Mouse (Mus musculus): ENCODE data around the gene Capg.

DNA sequence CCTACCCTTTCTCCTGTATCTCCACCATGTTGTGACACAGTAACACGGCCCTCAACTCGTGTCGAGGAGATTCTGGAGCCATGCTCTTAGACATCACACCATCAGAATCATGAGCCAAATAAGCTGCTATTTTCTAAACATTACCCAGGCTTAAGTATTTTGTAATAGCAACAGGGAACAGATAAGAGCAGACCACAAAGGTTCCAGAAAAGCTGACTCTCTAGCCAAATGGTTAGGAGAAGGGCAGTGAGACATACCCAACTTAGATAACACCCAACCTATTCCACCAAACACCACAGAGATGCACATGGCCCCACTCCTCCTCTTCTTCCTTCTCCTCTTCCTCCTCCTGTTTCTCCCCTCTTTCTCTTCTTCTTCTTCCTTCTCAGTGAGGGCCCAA lies 31.9 kb downstream of the Capg start:
- TF ChIP-seq CTCF (IDR thresholded peaks at IDR 0.05 in 2 of 3, conservative IDR thresholded peaks at IDR 0.05 in 1 of 3; ENCODE audit: control insufficient read depth in 1 of 3, insufficient read depth in 1 of 3, low read depth in 2 of 3, low read length in 3 of 3, poor library complexity in 1 of 3, severe bottlenecking in 1 of 3) (no peak), ZMIZ1 (IDR thresholded peaks at IDR 0.05; ENCODE audit: low read depth, low read length) (no peak), MAFK (IDR thresholded peaks at IDR 0.05; ENCODE audit: borderline replicate concordance, low read depth, low read length) (no peak), RAD21 (IDR thresholded peaks at IDR 0.05; ENCODE audit: low read depth, low read length) (no peak), GATA1 (IDR thresholded peaks at IDR 0.05; ENCODE audit: low read depth, low read length) (no peak), USF1 (IDR thresholded peaks at IDR 0.05; ENCODE audit: low read depth, low read length) (no peak), POLR2AphosphoS2 (IDR thresholded peaks at IDR 0.05; ENCODE audit: low read length) (no peak), EP300 (IDR thresholded peaks at IDR 0.05; ENCODE audit: low read depth in 1 of 2, low read length in 2 of 2) (no peak)
